Mouse (Mus musculus) limb, embryonic 10.5 days (tissue): ENCODE measurements around the gene Rhov. TPM values are rescaled to one million over a fixed set of nuclear protein-coding genes. Genes with fewer than 3 reads are reported as not detected.

Experiments used
- DNase-seq: peaks from one replicate; pipeline ENCODE4 v3.0.0-alpha.2; 2017; ENCODE audit warnings: low spot score
- H3K27ac ChIP-seq: fragments of 300-500 bp; sonication (generic); 2 replicates; pipeline ENCODE4 v1.5.1; 2016; ENCODE audit warnings: mild to moderate bottlenecking
- H3K27me3 ChIP-seq: fragments of 300-500 bp; sonication (generic); 2 replicates; pipeline ENCODE4 v1.6.1; 2016; ENCODE audit warnings: low read depth, mild to moderate bottlenecking; ENCODE audit not compliant: poor library complexity, severe bottlenecking
- H3K36me3 ChIP-seq: fragments of 300-500 bp; sonication (generic); 2 replicates; pipeline ENCODE4 v1.6.1; 2016; ENCODE audit warnings: mild to moderate bottlenecking, moderate library complexity
- H3K4me1 ChIP-seq: fragments of 300-500 bp; sonication (generic); 2 replicates; pipeline ENCODE4 v1.6.1; 2016
- H3K4me3 ChIP-seq: fragments of 300-500 bp; sonication (generic); 2 replicates; pipeline ENCODE4 v1.5.1; 2016; ENCODE audit warnings: mild to moderate bottlenecking, moderate library complexity
- H3K9me3 ChIP-seq: fragments of 300-500 bp; sonication (generic); replicated peaks from 2 replicates; pipeline ENCODE4 v1.6.1; 2016; ENCODE audit warnings: mild to moderate bottlenecking
- WGBS: fragments of 180-500 bp; shearing (Covaris S2); methylation state at CpG from one replicate; pipeline ENCODE4 v1.1.7; 2016; 5-methylcytosine and 5-hydroxymethylcytosine counted together
- polyA plus RNA-seq: library from polyadenylated mRNA; unstranded; fragments of >200 nt; fragmentation: Nextera tagmentation; extraction: Ambion mirVana; gene quantifications from 2 replicates; pipeline ENCODE4 v1.2.1, GENCODE M21; 2016

Gene Rhov
- polyA plus RNA-seq, 1 experiment from 2014 or later = 7.6 TPM

GRCm38 (mm10) chr2:119247904-119248303 is 23.2 kb downstream of the Rhov start:
- Histone ChIP-seq H3K27ac (no peak overlapping the region), H3K27me3 (peaks cover 11% of the 10 kb centered on the region; the same call in 1 of the 2 replicates), H3K4me1 (peaks cover 32% of the 10 kb centered on the region), H3K36me3 (no peaks in the 10 kb centered on the region), H3K9me3 (no peaks in the 10 kb centered on the region), H3K4me3 (no peak overlapping the region)
- no peak for DNase-seq
- 89% methylated on average over 9 of the region's 9 CpGs for WGBS

GRCm38 (mm10) chr2:119245246-119245645 is 25.8 kb downstream of the Rhov start:
- WGBS = 90% methylated on average over 7 of the region's 7 CpGs
- Histone ChIP-seq H3K27me3 (peaks cover 15% of the 10 kb centered on the region), H3K9me3 (no peaks in the 10 kb centered on the region), H3K4me1 (peaks cover 28% of the 10 kb centered on the region), H3K4me3 (no peak overlapping the region), H3K36me3 (no peaks in the 10 kb centered on the region), H3K27ac (no peak overlapping the region)
- DNase-seq = no peak

DNA sequence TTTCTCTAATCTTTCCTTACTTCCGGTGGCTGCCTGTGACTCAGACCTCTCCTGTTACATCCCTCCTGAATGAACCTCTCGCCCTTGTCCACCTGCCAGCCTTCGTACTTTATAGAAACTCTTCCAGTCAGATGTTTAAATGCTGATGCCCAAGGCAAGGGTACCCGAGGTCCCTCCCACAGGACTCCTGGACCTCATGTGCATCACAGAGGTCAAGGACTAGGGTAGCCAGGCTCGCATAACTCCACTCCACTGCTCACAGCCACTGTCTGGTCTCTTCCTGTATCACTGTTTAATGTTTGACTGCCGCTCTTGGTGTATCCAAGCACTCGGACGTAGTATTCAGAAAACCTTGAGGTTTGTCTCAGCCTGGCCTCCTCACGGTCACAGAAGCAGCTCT is 28.5 kb downstream of the Rhov start:
- no peak overlapping the region for H3K4me3 ChIP-seq

DNA sequence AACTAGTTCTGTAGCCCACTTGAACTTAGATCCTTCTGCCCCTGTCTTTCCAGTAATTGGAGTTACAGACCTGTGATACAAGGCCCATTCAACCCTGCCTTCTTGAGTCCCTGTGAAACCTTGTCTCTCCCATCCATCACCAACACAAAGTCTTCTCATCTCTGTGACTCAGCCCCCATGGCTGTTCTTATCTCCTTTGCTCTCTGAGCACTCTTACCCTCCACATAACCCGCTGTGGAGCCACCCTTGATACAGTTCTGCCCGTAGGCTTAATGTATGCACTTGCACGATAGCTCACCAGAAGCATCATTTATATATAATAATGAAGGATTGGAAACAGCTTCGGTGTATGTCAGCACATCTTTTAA is 30.3 kb downstream of the Rhov start:
- 90% methylated on average over 4 of the region's 4 CpGs for WGBS
- no peaks in the 10 kb centered on the region for H3K36me3 ChIP-seq
- DNase-seq = no peak
- H3K4me3 ChIP-seq = no peak overlapping the region
- peaks cover 15% of the 10 kb centered on the region for H3K4me1 ChIP-seq
- H3K9me3 ChIP-seq = no peaks in the 10 kb centered on the region
- no peak overlapping the region for H3K27ac ChIP-seq
- peaks cover 53% of the 10 kb centered on the region for H3K27me3 ChIP-seq

More for the DNA sequence above, 28.5 kb downstream of the Rhov start:
- DNase-seq = peak; percentile 26
- no peak overlapping the region for H3K27ac ChIP-seq
- 86% methylated on average over 9 of the region's 9 CpGs for WGBS
- no peaks in the 10 kb centered on the region for H3K36me3 ChIP-seq
- peaks cover 35% of the 10 kb centered on the region for H3K27me3 ChIP-seq
- H3K9me3 ChIP-seq = no peaks in the 10 kb centered on the region
- H3K4me1 ChIP-seq = peaks cover 19% of the 10 kb centered on the region

DNA sequence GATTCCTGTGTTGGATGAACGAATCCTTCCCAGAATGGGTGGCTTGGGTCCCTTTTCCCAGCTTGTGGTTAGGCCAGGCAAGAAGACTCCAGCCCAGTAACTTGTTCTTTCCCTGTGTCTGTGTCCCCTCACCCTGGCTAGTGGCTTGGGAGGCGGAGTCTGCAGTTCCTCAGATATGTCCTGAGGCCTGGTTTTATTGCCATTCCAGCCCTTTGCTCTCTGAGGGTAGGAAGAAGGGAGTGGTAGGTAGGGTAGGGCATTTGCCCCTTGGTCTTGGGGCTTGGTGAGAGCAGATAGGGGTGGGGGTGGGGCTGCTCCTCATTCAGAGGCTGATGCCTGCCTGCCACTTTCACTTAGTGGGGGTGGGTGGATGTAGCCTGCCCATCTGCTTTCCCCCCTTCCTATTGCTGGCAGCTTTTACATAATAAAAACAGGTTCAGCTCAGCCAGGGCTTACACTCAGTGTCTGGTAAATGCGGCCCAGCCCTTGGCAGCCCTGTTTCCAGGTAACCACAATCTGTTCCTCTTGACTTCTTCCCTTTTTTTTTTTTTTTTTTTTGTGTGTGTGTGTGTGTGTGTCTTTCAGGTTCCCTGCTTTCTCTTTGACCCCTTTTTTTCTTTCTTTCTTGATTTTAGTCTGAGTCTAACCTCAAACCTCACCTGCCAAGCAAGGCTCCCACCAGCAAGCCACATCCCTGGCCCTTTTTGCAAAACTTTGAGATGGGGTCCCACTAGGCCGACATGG is 30.8 kb downstream of the Rhov start:
- H3K27ac ChIP-seq = no peak overlapping the region
- H3K9me3 ChIP-seq = no peaks in the 10 kb centered on the region
- H3K27me3 ChIP-seq = peaks cover 58% of the 10 kb centered on the region
- no peaks in the 10 kb centered on the region for H3K36me3 ChIP-seq
- peaks cover 15% of the 10 kb centered on the region for H3K4me1 ChIP-seq
- H3K4me3 ChIP-seq = no peak overlapping the region
- WGBS = 43% methylated on average over 4 of the region's 4 CpGs
- no peak for DNase-seq

GRCm38 (mm10) chr2:119238671-119239070 is 32.4 kb downstream of the Rhov start:
- 69% methylated on average over 2 of the region's 2 CpGs for WGBS
- Histone ChIP-seq H3K4me3 (no peak overlapping the region), H3K27me3 (peaks cover 73% of the 10 kb centered on the region)

DNA sequence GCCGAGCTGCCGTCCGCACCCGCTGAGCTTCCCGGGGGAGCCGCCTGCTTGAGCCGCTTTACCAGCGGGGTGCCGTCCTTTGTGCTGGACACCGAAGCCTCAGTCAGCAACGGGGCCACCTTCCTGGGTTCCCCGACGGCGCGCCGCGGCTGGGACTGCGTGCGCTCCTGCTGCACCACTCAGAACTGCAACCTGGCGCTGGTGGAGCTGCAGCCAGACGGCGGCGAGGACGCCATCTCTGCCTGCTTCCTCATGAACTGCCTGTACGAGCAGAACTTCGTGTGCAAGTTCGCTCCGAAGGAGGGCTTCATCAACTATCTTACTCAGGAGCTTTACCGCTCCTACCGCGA is 33.2 kb downstream of the Rhov start:
- H3K27me3 ChIP-seq = peaks cover 80% of the 10 kb centered on the region
- DNase-seq = no peak

More at GRCm38 (mm10) chr2:119238671-119239070, 32.4 kb downstream of the Rhov start:
- H3K4me1 ChIP-seq = peaks cover 15% of the 10 kb centered on the region
- no peak for DNase-seq
- no peak overlapping the region for H3K27ac ChIP-seq
- no peaks in the 10 kb centered on the region for H3K9me3 ChIP-seq
- no peaks in the 10 kb centered on the region for H3K36me3 ChIP-seq

GRCm38 (mm10) chr2:119237210-119237870 is 33.7 kb downstream of the Rhov start, which contains the start of gene Spint1:
Gene Spint1 (plus strand): TSS chr2:119237362.
- Histone ChIP-seq H3K4me1 (peaks cover 15% of the 10 kb centered on the region), H3K27ac (peak within 1 kb of the TSS; percentile 67), H3K27me3 (peaks cover 80% of the 10 kb centered on the region), H3K4me3 (peak within 1 kb of the TSS; percentile 58), H3K36me3 (no peaks in the 10 kb centered on the region), H3K9me3 (no peaks in the 10 kb centered on the region)
- under 1% methylated on average over 73 of the region's 73 CpGs for WGBS
- DNase-seq = peak; percentile 67

More for the DNA sequence above, 33.2 kb downstream of the Rhov start:
- Histone ChIP-seq H3K4me1 (peaks cover 15% of the 10 kb centered on the region), H3K9me3 (no peaks in the 10 kb centered on the region), H3K27ac (peak overlapping the region; percentile 67), H3K36me3 (no peaks in the 10 kb centered on the region), H3K4me3 (peak overlapping the region; percentile 58)
- WGBS = 3% methylated on average over 31 of the region's 31 CpGs

DNA sequence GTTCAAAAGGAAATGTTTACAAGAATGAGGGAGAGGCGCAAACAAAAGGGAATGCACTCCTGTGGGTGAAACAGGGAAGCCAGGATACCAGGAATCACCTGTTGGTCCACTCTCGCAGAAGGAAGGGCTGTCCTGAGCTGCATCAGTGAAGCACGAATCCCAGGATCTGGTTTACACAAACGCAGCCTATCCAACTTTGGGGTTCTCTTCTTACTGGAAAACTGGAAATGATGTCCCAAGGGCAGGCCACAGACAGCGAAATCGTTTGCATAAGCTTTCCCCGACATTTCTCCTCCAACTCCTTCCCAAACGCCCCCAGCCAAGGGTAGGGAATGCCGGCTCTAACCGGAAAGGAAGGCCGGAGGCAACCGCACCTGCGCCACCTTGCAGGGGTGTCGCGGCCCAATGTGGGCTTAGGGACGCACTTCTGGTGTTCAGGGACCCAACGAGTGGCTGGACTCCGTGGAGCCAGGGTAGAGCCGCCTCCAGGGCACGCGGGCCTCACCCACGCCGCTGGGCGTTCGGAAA is 34.3 kb downstream of the Rhov start:
- WGBS = 6% methylated on average over 25 of the region's 25 CpGs
- DNase-seq = no peak
- H3K27ac ChIP-seq = peak overlapping the region; percentile 67; the same call in 1 of the 2 replicates

GRCm38 (mm10) chr2:119229775-119230704 is 41.0 kb downstream of the Rhov start, which contains the start of gene Ppp1r14d:
Gene Ppp1r14d (minus strand): TSS chr2:119229906.
- Histone ChIP-seq H3K4me1 (peaks cover 16% of the 10 kb centered on the region), H3K27ac (no peak within 1 kb of the TSS), H3K4me3 (no peak within 1 kb of the TSS), H3K27me3 (peaks cover 19% of the 10 kb centered on the region), H3K9me3 (no peaks in the 10 kb centered on the region), H3K36me3 (no peaks in the 10 kb centered on the region)
- no peak for DNase-seq
- WGBS = 74% methylated on average over 6 of the region's 6 CpGs

More for the DNA sequence above, 34.3 kb downstream of the Rhov start:
- H3K36me3 ChIP-seq = no peaks in the 10 kb centered on the region
- H3K27me3 ChIP-seq = peaks cover 80% of the 10 kb centered on the region
- H3K4me1 ChIP-seq = peaks cover 15% of the 10 kb centered on the region
- H3K9me3 ChIP-seq = no peaks in the 10 kb centered on the region
- peak overlapping the region; percentile 58 for H3K4me3 ChIP-seq
